Mouse (Mus musculus): ENCODE results near the gene Zfp300.

Zfp300 gene

DNA sequence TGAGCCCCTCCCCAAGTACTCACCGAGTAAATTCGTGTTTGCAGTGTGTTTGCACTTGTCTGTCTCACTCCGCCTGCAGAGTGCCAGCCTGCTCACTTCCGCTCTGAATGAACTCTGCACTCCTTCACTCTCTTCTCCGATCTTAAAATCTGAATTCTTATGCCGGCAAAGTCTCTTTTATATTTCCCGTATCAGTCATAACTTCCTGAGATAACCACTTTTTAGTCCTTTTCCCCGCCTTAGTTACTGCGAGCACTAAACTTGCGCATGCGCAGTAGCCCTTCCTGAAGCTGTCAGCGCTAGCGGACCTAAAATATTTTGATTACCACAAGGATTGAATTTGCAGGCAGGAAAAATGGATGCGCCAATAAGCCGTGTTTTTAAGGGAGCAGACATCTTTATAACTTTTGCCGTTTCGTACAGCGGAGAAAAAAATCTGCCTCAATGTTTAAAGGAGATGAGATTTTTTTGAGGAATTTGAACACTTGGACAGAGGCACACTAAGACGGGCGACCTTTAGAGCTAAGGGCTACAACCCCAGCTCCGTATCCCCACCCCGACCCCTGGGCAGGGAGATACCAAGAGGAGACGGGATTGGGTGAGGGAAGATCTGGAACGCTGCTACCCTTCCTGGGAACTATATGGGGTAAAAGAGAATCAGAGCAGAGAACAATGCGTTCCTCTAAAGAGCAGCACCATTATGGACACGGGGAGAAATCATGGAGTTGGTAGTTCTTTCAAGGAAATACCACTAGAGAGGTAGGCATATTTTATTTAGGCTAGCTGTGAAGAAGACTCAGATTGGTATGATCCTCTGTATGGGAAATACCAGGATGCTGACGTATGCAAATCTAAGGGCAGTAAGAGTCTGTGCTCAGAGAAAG, at the start of gene Zfp300:
Zfp300 (minus strand) TSS at position 545 of the 884 bp plus-strand sequence.
- DNase-seq (ENCODE audit: inconsistent ontology term) = peak; percentile 82

DNA sequence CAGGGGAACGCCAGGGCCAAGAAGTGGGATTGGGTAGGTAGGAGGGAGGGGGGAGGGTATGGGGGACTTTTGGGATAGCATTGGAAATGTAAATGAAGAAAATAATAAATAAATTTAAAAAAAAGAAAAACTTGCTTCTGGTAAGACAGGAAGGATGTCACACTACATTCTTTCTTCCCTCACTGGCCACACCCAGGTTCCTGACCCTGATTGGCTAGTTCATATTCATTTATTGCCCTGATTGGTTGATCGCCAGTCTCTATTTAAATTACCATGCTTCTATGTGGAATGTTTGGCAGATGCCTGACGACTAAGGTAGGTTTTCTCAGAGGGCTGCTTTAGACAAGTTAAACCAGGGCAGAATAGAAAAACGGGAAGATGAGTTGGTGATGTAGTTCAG, 26.2 kb upstream of the Zfp300 start, which contains the start of gene Ssxa1:
Ssxa1 (plus strand) TSS at position 301 of the 400 bp plus-strand sequence.
- no peak for DNase-seq (ENCODE audit: inconsistent ontology term)

DNA sequence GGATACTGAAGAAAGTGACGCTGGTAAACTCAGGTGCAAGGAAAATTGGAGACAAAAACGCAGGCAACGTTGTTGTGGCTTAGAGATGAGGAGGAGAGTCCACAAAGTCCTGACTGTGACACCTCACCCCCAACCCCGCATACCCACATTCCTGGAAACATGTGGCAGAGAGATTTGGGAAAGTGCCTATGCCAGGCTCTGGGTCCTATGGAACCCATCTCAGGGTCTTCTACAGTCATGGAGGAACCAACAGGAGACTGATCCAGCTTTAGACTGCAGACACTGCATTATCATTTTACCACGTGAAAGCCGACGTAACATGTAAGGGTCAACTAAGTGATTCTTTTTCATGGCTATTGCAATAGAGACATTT, 526 bp upstream of the Zfp300 start:
- DNase-seq (ENCODE audit: inconsistent ontology term) = no peak

DNA sequence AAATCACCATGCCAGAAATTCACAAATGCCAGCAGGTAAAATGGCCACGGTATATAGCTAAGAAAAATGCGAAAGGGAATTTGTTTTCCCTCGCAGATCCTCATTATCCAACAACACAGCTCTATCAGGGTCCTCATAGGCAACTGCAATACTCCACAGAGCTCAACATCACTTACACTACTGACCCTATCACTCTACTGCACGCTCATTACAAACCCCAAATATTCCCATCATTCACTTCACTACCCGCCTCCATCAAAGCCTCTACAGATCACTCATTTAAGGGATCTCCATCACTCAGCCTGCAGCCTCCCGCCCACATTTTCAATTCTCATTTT, 713 bp downstream of the Zfp300 start:
- DNase-seq (ENCODE audit: inconsistent ontology term) = no peak

DNA sequence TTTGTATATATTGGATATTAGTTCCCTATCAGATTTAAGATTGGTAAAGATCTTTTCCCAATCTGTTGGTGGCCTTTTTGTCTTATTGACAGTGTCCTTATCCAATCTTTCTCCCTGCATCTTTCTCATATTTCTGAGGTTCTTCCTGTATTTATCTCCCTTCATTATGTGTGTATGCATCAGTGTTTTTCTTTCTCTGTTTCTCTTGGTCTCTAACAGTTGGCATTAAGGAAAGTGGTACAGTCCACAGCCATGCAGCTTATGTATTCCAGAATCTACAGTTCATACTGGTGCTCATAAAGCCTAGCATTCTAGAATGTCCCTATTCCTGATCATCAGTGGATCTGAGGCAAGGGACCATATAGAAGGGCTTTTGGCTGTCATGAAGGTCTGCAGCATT, 21.2 kb downstream of the Zfp300 start, which contains the start of gene Spaca5:
Spaca5 (plus strand) TSS at position 301 of the 400 bp plus-strand sequence.
- DNase-seq (ENCODE audit: inconsistent ontology term) = no peak

DNA sequence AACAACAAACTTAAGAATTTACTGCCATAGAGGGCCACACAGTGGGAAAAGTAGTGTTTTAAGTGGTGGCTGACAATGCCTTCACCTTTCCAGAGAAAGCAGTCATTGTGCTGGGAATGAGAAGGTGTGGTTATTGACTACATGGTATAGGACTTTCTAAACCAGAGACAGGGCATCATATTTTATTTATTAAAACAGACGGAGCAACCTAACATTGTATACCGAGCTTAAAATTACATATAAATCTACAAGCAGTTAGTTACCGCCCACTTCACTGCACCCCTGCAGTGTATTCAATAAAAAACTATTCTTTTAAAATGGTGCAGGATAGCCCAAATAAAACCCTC, 26.8 kb downstream of the Zfp300 start:
- DNase-seq (ENCODE audit: inconsistent ontology term) = no peak

DNA sequence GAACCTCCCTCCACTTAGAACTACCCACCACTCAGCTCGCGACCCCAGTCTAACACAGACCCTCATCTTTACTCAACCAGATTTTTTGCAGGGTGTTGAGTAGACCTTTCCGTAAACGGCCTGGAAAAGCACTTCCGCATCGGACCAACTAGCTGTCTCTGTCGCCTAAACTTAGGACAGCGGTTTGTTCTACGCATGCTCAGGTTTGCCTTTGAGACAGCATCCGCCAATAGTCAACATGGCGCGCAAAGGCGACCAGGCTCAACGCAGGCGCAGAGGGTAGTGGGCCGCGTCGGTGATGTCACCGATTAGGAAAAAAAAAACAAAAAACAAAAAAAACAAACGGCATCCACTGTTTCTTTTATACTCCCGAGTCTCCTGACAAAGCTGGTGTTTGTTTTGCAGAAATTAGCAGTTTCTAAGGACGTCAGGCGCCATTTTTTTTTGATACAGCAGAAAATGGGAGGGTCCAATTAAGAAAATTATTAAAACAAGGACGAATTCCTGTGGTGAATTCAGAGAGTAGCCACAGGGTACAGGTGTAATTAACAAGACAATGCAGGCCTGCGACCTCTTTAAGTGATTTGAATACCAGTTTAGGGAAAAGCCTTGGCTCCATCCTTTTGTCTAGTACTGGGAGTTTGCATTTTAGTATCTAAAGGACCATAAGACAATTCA, 27.3 kb downstream of the Zfp300 start, which contains the start of gene Zfp182:
Zfp182 (minus strand) TSS at position 451 of the 678 bp plus-strand sequence.
- DNase-seq (ENCODE audit: inconsistent ontology term) = peak; percentile 78

DNA sequence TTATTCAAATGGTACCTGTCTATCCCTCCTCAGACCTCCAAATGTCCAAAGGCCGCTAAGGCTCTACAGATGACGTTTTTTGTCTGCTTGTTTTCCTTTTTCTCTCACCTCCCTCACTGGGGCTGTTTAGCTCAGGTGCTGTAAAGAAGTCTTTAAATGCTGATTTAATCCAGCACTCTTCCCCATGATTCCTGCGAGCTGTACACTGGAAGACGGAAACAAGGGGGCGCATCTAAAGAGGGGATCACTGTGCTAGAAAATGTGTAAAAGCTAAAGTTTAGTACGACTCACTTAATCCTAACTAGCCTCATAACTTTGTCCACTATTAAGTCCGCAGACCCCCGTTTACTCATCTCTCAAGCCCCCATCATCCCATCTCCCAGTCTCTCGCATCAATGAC, 27.9 kb downstream of the Zfp300 start:
- peak; percentile 25 for DNase-seq (ENCODE audit: inconsistent ontology term)

Data from Muller cell, postnatal 12 days (primary cell).